Mouse (Mus musculus) heart, adult 9 months (tissue): ENCODE measurements around the gene Gchfr.

Source experiments
- DNase-seq, 2 experiments: peaks; one replicate each; pipeline ENCODE4 v3.0.0; 2022; ENCODE audit warnings: low spot score in 2 of 2

Gchfr gene

GRCm38 (mm10) chr2:119166901-119167865, at the start of gene Gchfr:
Gchfr (plus strand) TSS chr2:119167773.
- DNase-seq: peak; percentile 65 to 68

DNA sequence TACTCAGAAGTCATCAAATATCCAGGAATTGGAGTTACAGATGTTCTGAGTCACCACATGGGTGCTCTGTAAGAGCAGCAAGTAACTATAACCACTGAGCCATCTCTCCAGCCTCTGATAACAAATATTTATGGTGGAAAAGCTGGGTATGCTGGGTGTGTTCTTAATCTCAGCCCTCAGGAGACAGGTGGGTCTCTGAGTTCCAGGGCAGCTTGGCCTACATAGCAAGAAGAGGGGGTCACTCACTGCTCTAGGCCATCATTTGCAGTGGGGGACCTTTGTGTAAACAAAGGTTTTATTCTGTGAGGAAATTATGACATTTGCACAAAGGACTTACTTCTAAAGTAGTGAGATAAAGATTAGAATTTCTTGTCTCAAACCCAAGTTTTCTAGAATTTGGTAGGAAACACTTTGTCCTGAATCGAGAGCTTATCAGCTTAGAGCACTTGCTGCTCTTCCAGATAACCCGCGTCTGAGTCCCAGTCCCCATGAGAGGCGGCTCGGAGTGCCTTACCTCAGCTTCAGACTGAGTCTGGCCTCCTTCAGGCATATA, 31.2 kb upstream of the Gchfr start:
- no peak for DNase-seq

DNA sequence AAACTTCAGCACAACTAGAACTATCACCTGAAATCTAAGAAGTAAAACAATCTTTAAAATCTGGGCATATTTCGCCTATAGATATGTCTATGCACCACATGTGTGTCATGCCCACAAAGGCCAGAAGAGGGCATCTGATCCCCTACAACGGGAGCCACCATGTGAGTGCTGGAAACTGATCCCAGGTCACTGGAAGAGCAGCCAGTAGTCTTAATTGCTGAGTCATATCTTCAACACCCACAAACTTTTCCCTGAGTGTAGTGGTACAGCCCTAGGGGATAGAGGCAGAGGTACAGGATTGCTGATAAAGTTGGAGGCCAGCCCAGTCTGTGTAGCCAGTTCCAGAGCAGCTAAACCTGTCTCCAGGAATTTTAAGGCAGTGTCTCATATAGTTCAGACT, 22.4 kb upstream of the Gchfr start:
- DNase-seq: no peak

- no peak for DNase-seq
These were observed 21.1 kb upstream of the Gchfr start for GRCm38 (mm10) chr2:119146435-119146834.

DNA sequence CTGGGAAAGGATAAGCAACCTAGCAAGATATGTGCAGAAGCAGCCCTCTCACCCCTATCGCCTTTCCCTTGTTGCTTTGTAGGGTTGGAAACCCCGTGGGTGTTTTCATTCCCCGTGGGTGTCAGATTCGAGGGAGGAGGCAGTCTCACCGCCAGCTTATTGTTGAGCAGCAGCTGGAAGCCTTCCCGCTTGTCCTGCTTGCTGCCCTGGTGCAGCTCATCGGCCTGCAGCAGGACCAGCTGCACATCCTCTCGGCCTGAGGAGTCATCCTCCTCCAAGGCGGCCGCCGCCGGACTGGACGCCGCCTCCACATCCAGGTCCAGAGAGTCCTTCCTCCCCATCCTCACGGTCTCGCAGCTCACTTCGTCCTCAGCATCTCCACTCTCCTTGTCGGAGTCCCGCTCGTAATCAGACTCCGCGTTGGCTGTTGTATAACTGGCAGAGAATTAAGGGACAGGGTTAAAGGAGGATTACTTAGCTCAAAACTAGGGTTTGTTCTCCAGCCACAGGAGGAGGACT, 20.4 kb upstream of the Gchfr start:
- DNase-seq: peak in 1 of 2 experiments; percentile 8

GRCm38 (mm10) chr2:119147775-119148174, 19.8 kb upstream of the Gchfr start:
- no peak for DNase-seq

- no peak for DNase-seq
These were observed 15.3 kb upstream of the Gchfr start for GRCm38 (mm10) chr2:119152255-119152654.

- DNase-seq: no peak
These were observed 12.9 kb upstream of the Gchfr start for GRCm38 (mm10) chr2:119154683-119155082.

DNA sequence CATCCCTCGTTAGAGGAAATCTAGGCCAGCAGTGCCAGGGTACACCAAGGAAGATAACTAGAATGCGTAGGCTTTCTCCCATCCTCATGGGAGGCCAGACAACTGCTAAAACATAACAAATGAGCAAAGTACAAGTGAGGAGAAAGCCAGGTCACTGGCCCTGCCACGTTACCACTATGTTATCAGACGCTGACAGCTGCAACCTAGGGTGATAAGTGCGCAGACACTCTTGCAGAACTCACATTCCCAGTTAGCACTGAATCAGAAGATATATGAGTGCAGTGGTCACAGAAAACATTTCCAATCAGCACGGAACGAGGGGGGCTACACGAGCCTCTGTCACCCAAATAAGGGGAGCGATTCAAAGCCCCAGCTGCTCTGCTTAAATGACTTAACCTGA, 12.2 kb upstream of the Gchfr start:
- no peak for DNase-seq

GRCm38 (mm10) chr2:119156081-119156680, 11.4 kb upstream of the Gchfr start:
- no peak for DNase-seq

DNA sequence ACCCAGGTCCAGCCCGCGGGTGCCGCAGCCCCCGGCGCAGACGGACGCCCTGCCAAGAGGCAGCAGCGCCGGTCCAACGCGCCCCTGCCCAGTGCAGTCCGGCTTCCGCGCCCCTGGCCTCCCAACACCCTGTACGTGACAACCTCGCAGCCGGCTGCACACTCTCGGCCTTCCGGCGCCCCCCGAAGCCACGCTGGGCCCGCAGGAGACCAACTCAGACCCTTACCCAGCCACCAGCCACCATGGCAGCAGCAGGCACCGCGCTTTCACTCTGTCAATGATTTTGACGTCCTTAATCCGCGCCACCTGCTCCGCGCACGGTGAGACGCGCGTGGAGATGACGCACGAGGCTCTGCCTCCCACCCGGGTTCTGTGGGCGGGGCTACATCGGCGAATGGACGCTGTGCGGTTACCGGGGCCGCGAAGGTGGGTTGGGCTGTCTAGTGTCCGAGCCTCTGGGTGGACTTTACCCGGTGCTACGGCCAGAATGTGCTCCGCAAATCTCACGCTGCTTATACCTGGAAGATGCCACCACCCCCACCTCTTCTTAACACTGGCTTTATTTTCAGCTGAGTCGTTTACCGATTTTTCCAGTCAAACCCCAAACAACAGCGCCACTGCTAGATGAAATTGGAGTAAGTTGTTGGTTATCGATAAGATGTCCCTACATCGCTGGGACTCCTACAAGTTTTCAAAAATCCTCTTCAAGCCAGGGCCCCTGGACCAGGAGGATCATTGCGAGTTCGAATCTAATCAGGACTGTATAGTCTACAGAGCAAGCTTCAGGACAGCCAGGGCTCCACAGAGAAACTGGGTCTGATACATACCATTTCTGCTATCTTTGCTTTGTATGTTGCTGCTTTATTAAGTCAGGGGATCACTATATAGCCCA, 10.6 kb upstream of the Gchfr start, which contains the start of gene Rmdn3:
Gene Rmdn3, minus strand, starts transcription at position 354 of the 892 bp plus-strand sequence.
- peak; percentile 91 to 93 for DNase-seq

- DNase-seq: no peak
These were observed 9.7 kb upstream of the Gchfr start for GRCm38 (mm10) chr2:119157836-119158235.

DNA sequence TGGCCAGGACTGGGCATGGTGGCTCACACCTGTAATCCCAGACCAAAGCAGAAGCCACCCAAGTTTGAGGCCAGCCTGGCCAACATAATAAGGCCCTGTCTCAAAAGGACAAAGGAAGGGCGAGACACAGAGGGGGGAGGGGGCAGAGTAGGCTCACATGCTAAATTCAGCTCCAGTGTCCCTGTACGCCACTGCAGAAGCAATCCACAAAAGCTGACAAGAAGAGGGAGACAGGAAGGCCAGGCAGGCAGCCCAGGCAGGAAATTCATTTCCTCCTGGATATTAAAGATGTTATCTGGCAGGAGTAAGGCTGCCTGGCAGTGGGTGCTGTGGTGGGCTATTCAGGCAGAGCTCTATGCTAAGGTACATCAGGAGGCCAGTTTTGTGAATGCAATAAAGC, 6.3 kb upstream of the Gchfr start:
- peak in 1 of 2 experiments; percentile 47 for DNase-seq

DNA sequence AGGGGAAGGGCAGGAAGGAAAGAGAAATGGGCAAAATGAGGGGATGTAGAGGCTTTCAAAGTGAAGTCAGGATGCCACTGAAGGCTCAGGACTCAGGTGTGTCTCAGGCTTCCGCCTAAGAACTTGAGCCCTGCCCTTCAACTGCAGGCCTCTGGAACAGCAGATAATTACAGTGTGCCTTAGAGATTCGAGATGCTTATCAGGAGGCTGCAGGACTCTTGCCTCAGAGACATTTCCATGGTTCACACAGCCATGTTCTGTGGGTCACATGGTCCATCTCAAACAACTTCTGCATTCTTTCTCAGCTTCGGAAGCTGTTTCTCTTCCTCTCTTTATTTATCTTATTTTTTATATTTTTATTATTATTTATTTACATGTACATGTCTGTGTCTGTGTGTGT, 4.4 kb upstream of the Gchfr start:
- no peak for DNase-seq

DNA sequence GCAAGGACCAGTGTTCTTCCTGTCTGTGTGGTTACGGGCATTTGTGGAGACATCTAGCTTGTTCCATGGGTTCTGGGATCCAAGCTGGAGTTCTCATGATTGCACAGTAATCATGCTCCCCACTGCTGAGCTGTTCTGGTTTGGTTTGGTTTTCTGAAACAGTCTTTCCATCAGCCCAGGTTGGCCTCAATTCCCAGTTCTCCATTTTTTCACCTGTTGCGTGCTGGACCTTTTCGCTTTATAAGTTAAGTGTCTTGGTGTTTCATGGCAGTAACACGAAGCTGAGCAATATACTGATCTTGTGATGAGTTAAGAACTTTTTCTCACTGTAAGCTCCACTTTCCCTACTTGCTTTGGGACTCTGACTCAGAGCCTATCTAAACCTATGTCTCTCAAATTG, 3.6 kb upstream of the Gchfr start:
- no peak for DNase-seq

DNA sequence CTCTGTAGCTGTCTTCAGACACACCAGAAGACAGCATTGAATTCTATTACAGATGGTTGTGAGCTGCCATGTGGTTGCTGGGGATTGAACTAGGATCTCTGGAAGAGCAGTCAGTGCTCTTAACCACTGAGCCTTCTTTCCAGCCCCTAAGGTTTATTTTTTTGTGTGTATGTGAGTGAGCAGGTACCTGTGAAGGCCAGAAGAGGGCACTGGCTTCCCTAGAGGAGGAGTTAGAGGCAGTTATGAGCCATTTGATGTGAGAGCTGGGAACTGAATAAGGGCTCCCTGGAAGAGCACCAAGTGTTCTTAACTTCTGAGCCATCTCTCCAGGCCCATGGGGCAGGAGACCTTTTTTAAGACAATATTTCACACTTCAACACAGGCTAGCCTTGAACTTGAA, 2.2 kb upstream of the Gchfr start:
- DNase-seq: no peak

DNA sequence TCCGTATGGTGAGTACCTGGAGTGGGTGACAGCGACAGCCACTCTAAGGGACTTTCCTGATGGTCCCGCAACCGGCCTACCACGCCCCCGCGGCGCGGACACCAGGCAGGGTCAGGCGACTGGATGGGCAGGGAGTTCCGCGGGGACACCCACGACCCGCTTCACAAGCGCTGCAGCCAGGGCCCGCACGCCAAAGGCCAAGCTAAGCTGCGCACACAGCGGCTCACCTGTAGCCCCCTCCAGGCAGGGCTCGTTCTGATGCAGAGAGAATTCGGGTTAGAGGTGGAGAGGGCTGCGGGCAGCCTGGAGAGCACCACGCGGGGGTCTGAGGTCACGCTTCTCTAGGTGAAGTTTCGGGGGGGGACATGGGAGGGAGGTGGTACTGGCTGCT, 288 bp downstream of the Gchfr start:
- DNase-seq: no peak

- DNase-seq: no peak
These were observed 2.7 kb downstream of the Gchfr start for GRCm38 (mm10) chr2:119170282-119170681.

- DNase-seq: peak in 1 of 2 experiments; percentile 15
These were observed 4.0 kb downstream of the Gchfr start for GRCm38 (mm10) chr2:119171574-119171973.

DNA sequence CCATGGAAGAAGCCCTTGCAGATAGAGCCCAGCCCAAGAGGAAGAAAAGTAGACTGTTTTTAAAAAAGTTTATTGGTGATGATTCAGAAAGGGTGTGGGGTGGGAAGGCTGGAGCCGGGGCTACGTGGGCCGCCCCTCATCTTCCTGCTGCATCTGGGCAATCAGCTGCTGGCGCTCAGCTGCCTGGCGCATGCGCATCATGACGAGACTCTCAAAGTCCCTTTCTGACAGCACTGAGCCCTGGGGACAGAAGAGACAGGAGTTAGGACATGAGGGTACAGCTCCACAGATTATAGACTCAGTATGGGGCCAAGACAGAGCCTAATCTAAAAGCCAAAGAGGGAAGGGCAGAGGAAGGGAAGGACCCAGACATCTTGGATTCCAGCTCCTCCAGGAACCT, 4.9 kb downstream of the Gchfr start:
- DNase-seq: no peak

- peak; percentile 69 to 73 for DNase-seq
These were observed 5.4 kb downstream of the Gchfr start for GRCm38 (mm10) chr2:119172862-119173576.
